Mouse (Mus musculus): Measurements from ENCODE around the gene Hadha. TPM values are rescaled to one million over a fixed set of nuclear protein-coding genes. Genes with fewer than 3 reads are reported as not detected.

Hadha gene
- polyA plus RNA-seq (2012; rRNA removed): 64.9 and 67.7 TPM in 2 replicates

- no peak for TF ChIP-seq CTCF (IDR thresholded peaks at IDR 0.05; ENCODE audit: extremely low read depth, insufficient read depth, low read length)
- TF ChIP-seq POLR2A (IDR thresholded peaks at IDR 0.05; ENCODE audit: extremely low read depth, insufficient read depth, low read length): peak; percentile 94
- Histone ChIP-seq H3K27ac (ENCODE audit: insufficient read depth, low read length) (peak within 1 kb of the TSS; percentile 96), H3K4me1 (ENCODE audit: control insufficient read depth, insufficient read depth, low read length) (peaks cover 1% of the 10 kb centered on the region; the same call in 1 of the 2 replicates), H3K4me3 (ENCODE audit: insufficient read depth, low read length) (peak within 1 kb of the TSS; percentile 94)
Observed at GRCm38 (mm10) chr5:30154474-30155394, at the start of gene Hadha, which contains the start of gene Hadhb. TSS of gene Hadha (minus strand) at chr5:30155162. TSS of gene Hadhb (plus strand) at chr5:30155248.

DNA sequence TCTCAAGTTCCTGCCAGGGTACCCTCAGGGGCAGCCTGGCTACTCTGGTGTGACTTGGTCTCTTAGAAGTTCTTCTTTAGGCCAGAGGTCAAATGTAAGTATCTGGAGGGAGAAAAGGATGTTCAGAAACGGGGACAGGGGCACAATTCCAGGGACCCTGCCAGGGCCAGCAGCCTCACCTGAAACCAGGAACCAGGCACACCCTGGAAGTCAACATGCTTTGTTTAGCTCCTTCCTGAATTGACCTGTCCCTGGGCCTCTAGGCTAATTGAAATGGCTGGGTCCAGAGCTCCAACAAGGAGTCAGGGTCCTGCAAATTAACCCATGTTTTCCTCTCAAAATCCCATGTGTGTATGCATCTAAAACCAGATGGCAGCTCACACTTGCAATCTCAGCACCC, 49.5 kb upstream of the Hadha start:
- H3K27ac ChIP-seq (ENCODE audit: insufficient read depth, low read length): no peak overlapping the region
- no peak overlapping the region for H3K4me3 ChIP-seq (ENCODE audit: insufficient read depth, low read length)
- H3K4me1 ChIP-seq (ENCODE audit: control insufficient read depth, insufficient read depth, low read length): no peaks in the 10 kb centered on the region
- no peak for TF ChIP-seq CTCF (IDR thresholded peaks at IDR 0.05; ENCODE audit: extremely low read depth, insufficient read depth, low read length)
- no peak for TF ChIP-seq POLR2A (IDR thresholded peaks at IDR 0.05; ENCODE audit: extremely low read depth, insufficient read depth, low read length)

DNA sequence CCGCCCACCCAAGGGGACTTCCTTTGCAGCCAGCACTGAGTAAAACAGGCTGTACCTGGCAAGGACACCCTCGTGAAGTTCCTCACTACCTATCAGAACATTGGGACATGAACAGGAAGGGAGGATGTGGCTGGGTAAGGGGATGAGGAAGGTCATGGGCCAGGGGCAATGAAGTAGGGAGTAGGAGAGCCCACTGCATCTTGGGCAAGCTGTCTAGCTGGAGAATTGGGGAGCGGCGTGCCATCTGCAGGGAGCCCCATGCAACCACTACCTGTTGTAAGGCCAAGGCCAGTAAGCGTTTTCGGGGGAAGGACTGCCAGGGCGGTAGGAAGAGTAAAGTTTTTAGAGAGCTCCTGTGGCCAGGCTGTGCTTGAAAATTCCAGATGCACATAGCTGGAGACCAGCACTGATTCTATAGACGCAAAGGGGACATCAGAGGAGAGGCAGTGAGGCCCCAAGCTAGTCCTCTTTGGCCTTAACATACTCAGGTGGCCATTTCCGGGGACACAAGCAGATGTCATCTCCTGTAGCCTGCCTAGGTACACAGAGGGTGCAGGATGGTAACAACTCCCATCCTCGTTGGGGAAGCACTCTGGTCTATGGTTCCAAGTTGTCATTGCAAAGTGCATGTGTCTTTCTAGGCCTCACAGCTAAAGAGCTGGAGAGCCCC, 48.4 kb upstream of the Hadha start:
- Histone ChIP-seq H3K27ac (ENCODE audit: insufficient read depth, low read length) (no peak overlapping the region), H3K4me3 (ENCODE audit: insufficient read depth, low read length) (no peak overlapping the region), H3K4me1 (ENCODE audit: control insufficient read depth, insufficient read depth, low read length) (no peaks in the 10 kb centered on the region)
- TF ChIP-seq CTCF (IDR thresholded peaks at IDR 0.05; ENCODE audit: extremely low read depth, insufficient read depth, low read length) (no peak), POLR2A (IDR thresholded peaks at IDR 0.05; ENCODE audit: extremely low read depth, insufficient read depth, low read length) (no peak)

DNA sequence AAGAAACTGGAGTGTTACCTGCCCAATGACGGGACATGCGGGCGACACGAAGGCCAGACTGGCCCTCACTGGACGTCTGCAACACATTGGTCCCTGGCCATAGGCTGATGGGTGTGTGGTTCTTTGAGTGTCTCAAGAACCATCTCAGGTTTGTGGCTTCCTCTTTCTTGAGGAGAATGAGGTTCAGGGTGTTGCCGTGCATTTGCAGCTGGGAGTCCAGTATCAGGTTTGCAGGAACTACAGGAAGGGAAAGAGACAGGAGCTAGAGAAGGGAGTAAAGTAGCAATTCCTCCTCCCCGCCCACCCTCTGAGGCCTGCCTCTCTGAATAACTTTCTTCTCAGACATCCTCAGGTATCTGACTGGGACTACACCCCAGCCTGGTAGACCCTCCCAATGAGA, 47.3 kb upstream of the Hadha start:
- H3K4me3 ChIP-seq (ENCODE audit: insufficient read depth, low read length): no peak overlapping the region
- TF ChIP-seq POLR2A (IDR thresholded peaks at IDR 0.05; ENCODE audit: extremely low read depth, insufficient read depth, low read length) (no peak), CTCF (IDR thresholded peaks at IDR 0.05; ENCODE audit: extremely low read depth, insufficient read depth, low read length) (no peak)
- no peaks in the 10 kb centered on the region for H3K4me1 ChIP-seq (ENCODE audit: control insufficient read depth, insufficient read depth, low read length)
- no peak overlapping the region for H3K27ac ChIP-seq (ENCODE audit: insufficient read depth, low read length)

GRCm38 (mm10) chr5:30201521-30201920, 46.6 kb upstream of the Hadha start:
- Histone ChIP-seq H3K4me3 (ENCODE audit: insufficient read depth, low read length) (no peak overlapping the region), H3K4me1 (ENCODE audit: control insufficient read depth, insufficient read depth, low read length) (no peaks in the 10 kb centered on the region), H3K27ac (ENCODE audit: insufficient read depth, low read length) (no peak overlapping the region)
- TF ChIP-seq CTCF (IDR thresholded peaks at IDR 0.05; ENCODE audit: extremely low read depth, insufficient read depth, low read length) (peak; percentile 83), POLR2A (IDR thresholded peaks at IDR 0.05; ENCODE audit: extremely low read depth, insufficient read depth, low read length) (no peak)

DNA sequence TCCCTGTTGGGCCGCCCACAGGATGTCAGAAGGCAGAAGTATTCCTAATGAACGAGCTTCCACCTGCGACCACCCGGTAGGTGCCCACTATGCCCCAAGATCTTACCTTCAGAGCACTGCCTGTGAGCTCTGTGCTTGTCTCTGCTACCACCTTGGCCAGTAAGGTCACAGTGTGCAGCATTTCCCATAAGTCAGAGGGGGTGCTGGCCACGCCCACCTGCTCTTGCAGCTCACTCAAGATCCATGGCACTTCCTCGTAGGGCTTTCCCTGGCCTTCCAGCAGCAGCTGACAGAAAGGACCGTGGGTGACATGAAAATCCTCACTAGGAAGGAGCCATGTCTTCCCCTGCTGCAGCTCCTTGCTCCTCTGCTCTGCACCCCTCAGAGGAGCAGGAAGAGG, 43.3 kb upstream of the Hadha start:
- Histone ChIP-seq H3K4me1 (ENCODE audit: control insufficient read depth, insufficient read depth, low read length) (no peaks in the 10 kb centered on the region), H3K27ac (ENCODE audit: insufficient read depth, low read length) (no peak overlapping the region), H3K4me3 (ENCODE audit: insufficient read depth, low read length) (no peak overlapping the region)
- TF ChIP-seq CTCF (IDR thresholded peaks at IDR 0.05; ENCODE audit: extremely low read depth, insufficient read depth, low read length) (no peak), POLR2A (IDR thresholded peaks at IDR 0.05; ENCODE audit: extremely low read depth, insufficient read depth, low read length) (no peak)

GRCm38 (mm10) chr5:30195340-30195739, 40.4 kb upstream of the Hadha start:
- TF ChIP-seq POLR2A (IDR thresholded peaks at IDR 0.05; ENCODE audit: extremely low read depth, insufficient read depth, low read length): no peak
- TF ChIP-seq CTCF (IDR thresholded peaks at IDR 0.05; ENCODE audit: extremely low read depth, insufficient read depth, low read length): no peak
- no peak overlapping the region for H3K4me3 ChIP-seq (ENCODE audit: insufficient read depth, low read length)
- H3K27ac ChIP-seq (ENCODE audit: insufficient read depth, low read length): no peak overlapping the region
- H3K4me1 ChIP-seq (ENCODE audit: control insufficient read depth, insufficient read depth, low read length): no peaks in the 10 kb centered on the region

GRCm38 (mm10) chr5:30192452-30192851, 37.5 kb upstream of the Hadha start:
- Histone ChIP-seq H3K4me3 (ENCODE audit: insufficient read depth, low read length) (no peak overlapping the region), H3K27ac (ENCODE audit: insufficient read depth, low read length) (no peak overlapping the region), H3K4me1 (ENCODE audit: control insufficient read depth, insufficient read depth, low read length) (no peaks in the 10 kb centered on the region)
- TF ChIP-seq POLR2A (IDR thresholded peaks at IDR 0.05; ENCODE audit: extremely low read depth, insufficient read depth, low read length) (no peak), CTCF (IDR thresholded peaks at IDR 0.05; ENCODE audit: extremely low read depth, insufficient read depth, low read length) (no peak)

- TF ChIP-seq CTCF (IDR thresholded peaks at IDR 0.05; ENCODE audit: extremely low read depth, insufficient read depth, low read length) (no peak), POLR2A (IDR thresholded peaks at IDR 0.05; ENCODE audit: extremely low read depth, insufficient read depth, low read length) (no peak)
Observed at GRCm38 (mm10) chr5:30187687-30188485, 32.9 kb upstream of the Hadha start.

More at GRCm38 (mm10) chr5:30187687-30188485, 32.9 kb upstream of the Hadha start:
- Histone ChIP-seq H3K4me3 (ENCODE audit: insufficient read depth, low read length) (no peak overlapping the region), H3K4me1 (ENCODE audit: control insufficient read depth, insufficient read depth, low read length) (no peaks in the 10 kb centered on the region), H3K27ac (ENCODE audit: insufficient read depth, low read length) (no peak overlapping the region)
